Mouse (Mus musculus): ENCODE data around the gene Aqp5.

DNA sequence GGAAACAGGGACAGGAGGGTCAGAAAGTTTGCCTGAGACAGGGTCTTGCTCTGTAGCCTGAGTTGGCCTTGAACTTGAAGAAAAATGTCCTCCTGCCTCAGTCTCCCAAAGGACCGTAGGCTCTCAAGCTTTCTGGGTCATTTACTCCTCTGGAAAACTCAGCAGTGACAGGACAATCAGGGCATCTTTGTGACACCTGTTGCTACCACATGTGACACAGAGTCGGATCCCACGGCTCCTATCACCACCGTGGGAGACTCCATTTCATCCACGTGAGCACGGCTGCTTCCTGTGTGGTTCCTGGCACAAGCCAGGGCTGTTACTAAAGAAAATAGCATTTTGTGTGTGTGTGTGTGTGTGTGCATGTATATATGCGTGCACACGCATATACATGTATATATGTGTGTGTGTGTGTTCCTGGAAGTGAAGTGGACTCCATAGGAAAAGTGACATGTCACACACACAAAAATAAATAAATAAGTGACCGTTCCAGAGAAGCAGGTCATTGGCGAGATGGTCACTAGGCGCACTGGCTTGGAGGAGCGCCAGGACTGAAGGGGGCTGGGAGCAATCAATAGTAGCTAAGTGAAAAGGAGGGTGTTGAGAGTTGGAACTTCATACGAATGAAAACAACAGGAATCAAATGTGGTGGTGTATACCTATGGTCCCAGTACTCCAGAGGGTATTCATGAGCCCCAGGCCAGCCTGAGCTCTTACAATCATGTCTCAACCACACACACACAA is 18.0 kb downstream of the Aqp5 start:
- TF ChIP-seq EP300 (IDR thresholded peaks at IDR 0.05; ENCODE audit: low read depth) (no peak), CTCF (IDR thresholded peaks at IDR 0.05; ENCODE audit: low read depth) (no peak)
